Mouse (Mus musculus) ovary, postnatal 14 days (tissue): ENCODE measurements around the gene Ccdc182.

Experiments
- DNase-seq: peaks from one replicate; pipeline ENCODE4 v3.0.0; 2022; ENCODE audit warnings: low spot score

Gene Ccdc182

DNA sequence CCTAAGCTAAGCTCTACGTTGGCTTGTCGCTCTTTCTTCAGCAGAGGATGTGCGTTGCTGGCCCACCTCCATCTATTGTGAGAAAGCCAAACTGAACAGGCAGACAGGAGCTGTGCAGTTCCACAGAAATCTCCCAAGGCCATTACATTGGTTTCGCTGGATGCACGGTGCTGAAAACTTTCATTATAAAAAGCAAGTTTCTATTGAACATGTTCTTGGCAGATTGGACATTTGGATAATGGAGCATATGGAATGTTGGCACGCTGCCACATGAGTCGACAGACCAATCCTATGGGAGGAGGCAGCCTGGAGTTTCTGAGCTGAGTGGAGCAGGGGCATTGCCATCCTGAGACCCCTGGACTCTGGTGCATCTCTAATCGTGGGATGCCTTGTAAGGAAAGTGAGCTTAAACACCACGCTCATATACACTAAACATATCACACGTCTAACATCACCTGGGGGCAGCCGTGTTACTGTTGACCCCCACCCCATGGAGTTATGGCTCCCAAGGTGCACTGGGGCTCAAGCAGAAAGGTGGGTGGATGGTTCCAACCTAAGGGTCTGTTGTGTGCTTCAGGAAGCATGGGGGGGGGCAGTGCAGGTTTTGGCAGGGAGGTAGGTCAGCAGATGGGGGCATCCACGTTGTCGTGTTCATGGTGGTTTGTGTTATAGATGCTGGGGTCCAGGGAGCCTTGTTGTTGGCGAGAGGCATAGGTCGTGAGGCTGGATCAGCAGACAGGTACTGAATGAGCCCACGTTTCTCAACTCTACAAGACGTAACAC lies 35.1 kb downstream of the Ccdc182 start:
- no peak for DNase-seq

DNA sequence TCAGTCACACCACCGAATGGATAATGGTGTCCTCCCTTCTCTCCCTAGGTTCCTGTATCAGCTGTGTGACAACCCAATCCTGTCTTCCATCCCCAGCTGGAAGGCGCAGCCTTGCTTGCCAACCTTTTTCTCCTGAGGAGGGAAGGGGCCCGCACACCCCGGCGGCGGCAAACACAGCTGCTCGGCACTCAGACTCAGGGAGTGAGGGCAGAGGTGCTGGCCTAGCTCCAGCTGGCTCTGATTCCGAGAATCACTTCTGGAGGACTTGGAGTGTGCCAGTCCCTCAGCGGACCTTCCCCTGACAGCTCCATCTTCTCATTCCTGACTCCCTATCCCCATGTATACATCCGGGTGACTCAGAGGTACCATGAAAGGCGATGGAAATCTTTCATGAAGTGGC lies 36.9 kb downstream of the Ccdc182 start:
- DNase-seq, result peak; percentile 50

DNA sequence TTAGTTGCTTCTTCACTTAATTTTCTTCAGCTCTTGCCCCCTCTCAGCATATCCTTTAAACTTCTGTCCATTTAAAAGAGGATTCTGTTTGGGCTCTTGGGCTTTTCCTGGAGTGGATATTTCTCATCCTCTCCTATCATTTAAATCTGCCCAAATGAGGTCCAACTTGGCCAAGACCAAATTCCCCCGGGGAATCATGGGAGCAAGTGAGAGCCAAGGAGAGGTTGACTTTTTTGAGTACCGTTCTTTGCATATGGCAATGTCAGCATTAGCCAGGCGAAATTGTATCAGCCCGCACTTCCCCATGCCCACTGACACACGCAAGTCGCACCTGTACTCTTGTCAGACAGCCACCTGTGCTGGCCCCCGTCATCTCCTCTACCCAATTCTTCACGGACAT lies 37.9 kb downstream of the Ccdc182 start:
- DNase-seq, result no peak

DNA sequence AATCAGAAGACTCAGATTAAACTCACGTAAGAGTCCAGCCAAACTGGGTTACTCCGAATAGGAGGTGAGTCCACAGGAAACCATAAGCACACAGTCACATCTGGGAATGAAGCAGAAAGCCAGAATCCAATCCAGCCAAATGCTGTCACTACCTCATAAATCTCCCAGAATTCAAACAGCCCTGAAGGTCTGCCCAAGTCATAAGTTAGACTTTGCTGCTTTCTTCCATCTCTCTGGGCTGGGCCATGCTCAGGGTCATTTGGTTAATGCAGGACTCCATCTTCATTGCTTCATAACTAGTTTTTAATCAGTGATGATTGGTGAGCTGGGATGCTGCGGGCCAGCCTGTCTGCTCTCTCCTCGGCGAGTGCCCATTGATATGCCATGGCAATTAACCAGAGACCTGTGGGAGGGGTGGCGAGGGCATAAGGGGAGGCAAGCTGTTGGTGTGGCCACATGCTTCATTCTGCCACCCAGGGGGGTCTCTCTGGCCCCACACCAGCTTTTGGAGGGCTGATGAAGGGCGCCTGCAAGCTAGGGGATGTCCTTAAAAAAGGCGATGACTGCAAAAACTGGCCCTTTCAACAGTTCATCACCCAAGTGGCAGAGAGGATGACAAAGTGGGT lies 38.6 kb downstream of the Ccdc182 start:
- no peak for DNase-seq

DNA sequence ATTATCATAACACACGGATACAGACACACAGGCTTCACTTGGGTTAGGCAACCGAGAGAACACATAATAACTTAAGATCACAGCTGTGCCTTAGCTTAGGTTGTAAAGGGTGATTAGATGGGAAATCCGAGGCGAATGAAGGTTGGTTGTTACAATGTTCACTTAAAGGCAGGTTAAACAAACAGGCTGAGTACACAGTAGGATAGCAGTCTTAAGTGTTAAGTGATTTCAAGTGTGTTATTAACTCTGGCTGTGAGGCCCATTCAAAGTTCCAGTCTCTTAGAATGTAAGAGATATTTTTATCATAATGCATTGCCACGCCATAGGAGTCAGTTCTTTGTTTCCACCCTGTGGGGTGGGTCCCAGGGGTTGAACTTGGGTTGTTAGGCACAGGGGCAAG lies 41.0 kb downstream of the Ccdc182 start:
- no peak for DNase-seq

DNA sequence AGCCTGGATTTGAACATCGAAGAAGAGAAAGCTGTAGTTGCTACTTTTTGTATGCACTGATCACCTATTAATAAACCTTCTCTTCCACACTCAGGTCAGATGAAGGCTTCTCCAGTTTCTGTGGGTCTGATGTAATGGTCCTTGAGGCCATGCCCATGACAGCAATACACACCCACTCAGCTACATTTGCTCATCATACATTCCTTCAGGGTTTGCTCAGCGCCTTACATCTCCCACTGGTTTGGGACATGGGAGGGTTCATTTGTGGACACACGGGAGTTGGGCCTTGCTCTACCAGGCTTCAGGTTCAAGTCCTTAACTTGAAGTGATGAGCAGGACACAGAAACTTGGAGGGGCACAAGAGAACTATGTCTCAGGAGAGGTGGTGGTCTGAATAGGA lies 44.1 kb downstream of the Ccdc182 start:
- no peak for DNase-seq
